Mouse (Mus musculus) ovary, adult 18-20 months (tissue): ENCODE data around the gene Ganc.

ENCODE experiments used
- DNase-seq: peaks from one replicate; pipeline ENCODE4 v3.0.0; 2022; ENCODE audit warnings: low spot score, mixed read lengths

The Ganc gene

DNA sequence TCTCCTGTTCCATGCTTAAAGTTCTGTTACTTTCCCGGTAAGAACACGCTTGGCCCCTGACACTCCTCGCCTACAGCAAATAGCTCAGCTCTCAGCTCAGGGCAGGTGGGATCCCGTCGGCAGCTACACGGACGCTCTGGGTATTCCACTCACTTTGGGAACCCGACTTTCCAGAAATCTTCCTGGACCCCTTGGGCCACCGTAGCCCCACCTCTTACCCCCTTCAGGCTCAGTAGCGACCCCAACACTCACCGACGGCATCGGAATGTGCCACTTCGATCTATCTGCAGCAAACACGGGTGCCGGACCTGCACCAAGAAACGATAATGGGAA is at the start of gene Ganc:
TSS of gene Ganc (plus strand) at position 244 of the 333 bp plus-strand sequence.
- no peak for DNase-seq

DNA sequence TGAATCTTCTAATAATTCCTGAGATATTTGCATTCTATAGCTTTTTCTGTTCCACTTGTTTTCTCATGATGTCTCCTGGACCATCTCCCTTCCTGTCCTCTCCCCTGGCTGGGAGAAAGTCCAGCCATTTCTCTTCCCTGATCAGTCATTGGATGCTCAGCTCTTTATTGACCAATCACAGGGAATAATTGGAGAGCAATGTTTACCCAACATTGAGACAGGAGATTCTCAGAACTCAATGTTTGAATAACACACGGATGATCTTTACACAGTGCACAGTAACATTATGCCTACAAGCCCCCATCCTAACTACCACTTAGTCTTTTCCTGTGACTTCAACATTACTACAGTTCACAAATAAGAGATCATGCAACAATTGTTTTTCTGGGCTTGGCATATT is 43.3 kb upstream of the Ganc start:
- DNase-seq, result no peak

DNA sequence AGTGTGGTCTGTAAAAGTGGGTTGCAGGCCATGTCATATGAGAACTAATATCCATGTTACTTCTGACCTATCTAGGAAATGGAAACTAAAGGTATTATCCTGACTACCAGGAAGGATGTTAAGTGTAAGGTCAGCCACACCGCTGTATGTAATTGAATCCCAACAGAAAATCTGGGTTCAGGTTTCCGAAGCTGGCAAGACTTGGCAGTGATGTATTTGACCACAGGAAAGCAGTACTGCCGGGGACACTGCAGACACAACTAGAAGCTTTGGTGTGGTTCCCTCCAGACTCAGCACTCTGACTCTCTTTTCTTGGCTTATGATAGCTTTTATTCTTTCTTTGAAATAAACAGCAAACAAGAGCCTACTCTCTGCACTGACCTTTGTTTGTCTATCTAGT is 37.2 kb upstream of the Ganc start:
- no peak for DNase-seq

DNA sequence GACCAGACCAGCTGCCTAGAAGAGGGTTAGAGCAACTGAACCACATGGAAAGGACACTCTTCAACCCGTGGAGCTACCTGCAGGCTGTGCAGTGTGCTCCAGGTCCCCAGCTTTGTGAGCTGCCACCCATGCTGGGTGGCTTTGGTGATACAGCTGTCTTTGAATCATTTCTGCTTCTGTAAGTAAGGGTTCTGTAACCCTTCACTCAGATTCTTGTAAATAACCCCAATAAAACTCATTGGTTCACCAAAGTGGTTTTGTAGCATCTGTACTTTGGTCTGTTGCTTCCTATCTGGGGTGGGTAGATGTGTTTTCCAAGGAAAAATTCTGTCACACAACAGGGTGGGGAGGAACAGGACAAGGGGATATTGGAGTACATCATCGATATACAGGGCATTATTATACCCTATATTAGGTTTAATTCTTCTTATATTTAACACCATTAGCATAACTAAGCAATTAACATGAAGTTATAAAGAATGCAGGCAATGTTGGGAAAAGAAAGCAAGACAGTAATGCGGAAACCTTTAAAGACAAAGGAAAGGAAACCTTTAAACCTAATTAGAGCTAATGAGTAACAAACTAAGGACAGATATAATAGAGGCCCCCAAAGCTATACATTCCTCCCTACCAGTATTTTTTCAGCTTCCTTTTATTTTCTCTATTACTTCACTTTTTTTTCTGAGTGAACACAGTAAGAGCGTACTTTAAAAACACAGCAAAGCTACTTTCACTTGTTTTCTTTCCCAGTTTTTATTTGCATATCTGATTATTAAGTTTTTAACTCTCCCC is 36.1 kb upstream of the Ganc start:
- DNase-seq, result no peak

DNA sequence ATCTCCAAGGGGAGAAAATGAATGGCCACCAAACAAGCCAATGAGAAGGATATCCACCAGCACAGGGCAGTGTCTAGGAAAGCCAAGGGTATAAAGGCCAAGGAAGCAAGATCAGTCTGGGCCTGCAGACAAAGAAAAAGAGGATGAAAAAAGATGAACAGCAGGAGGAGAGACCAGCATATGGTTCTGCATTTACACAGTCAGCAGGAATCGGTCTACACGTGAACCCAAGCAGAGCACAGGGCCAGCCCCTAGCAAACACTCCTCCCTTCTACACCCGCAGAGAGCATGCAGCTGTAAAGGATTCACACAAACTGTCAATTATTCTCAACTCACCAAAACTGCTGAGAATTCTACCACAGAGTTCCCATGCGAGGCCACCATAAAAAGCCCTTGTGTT is 29.8 kb upstream of the Ganc start:
- no peak for DNase-seq

DNA sequence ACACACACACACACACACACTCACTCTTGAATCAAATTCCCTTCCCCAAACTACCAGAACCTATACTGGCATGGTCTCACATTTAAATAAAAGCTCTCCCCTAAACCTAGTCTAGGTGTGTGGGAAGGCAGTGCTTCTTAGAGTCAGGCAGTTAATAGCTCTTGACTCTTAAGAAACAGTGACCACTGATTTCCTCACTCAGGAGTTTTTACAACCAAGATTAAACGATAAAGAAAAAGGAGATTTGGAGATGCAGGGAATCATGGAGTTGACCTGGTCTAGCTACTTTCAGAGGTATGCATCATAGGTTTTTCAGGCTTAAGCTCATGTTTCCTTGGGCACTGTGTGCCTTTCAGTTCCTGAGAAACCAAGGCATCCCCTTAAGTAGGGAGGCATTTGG is 17.4 kb upstream of the Ganc start:
- DNase-seq, result no peak

DNA sequence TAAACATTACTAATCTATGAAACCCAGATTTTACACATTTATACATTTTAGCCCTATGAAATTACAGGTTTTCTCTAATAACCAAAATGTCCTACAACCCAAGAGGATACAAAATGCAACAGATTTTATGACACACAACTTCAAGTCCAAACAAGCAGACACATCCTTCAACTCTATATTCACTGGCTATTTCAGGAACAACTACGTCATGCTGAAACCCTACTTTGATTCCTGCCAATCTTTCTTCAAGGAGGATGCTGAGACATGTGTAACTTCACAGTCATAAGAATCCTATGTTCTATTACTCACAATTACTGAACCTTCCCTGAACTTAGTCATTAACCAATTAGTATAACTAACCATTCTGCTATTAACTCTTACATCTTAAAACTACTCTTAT is 16.4 kb upstream of the Ganc start:
- DNase-seq, result no peak

DNA sequence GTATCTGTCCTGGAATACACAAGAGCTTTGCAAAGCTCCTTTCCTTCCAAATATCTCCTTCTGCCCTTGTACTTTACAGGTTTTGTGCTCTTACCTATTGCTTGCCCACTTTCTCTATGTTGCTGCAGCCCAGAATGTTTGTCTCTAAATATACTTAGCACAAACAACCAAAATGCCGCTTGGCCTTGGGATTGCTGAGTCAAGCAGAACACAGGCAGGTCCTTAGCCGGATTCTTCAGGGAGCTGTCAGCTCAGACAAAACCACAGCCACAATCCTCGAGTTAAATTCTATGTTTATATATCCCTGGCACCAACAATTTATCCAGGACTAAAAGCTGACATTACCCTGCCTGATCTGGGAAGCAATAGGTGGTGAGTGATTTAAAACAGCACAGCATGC is 14.3 kb upstream of the Ganc start:
- no peak for DNase-seq

DNA sequence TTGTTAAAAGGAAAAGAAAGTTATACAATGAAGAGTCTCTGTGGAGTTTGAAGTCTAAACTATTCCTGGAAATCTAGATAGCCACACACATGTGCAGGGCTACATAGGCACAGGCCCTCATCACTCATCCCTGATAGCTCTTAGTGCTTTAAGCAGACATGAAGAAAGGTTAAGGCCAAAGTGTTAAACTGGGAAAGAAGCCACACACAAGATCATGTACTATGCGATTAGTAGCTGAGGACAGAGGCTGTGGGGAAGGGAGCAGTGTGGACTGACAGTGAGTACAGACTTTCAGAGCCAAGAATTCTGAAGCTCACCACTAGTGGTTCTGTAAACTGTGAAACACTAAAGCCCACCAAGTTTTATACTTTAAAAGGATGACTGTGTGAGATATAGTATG is 12.8 kb upstream of the Ganc start:
- no peak for DNase-seq

DNA sequence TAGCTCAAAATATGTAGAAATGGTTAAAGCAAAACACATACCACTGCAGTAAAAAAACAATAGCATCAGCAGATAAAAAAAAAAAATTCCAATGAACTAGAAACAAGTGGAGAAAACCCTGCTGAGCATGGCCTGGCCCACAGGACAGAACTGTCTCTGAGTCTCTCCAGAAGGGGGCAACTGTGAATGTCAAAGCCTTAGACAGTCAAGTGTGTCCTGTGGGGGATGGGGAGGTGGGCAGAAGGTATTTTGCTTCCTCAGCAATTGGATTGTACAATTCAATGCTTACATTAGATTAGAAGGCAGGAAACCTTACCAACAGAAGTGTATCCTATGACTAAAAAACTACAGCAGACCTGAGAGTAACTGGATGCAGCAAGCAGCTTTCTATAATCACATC is 11.3 kb upstream of the Ganc start:
- no peak for DNase-seq

DNA sequence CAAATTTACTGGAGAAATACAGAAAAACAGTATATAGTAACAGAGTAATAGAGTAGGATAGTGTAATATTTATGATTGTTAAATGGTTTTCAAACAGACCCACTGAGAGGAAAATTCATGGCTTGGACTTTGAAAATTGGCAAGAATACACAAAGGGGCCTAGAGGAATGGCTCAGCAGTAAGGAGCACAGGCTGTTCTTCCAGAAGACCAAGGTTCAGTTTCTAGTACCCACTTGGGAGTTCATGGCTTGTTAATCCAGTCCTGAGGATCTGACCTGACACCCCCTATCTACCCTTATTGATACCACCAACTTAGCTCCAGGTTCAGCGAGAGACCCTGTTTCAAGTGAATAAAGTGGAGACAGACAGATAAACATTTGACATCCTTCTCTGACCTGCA is 5.7 kb upstream of the Ganc start:
- no peak for DNase-seq

DNA sequence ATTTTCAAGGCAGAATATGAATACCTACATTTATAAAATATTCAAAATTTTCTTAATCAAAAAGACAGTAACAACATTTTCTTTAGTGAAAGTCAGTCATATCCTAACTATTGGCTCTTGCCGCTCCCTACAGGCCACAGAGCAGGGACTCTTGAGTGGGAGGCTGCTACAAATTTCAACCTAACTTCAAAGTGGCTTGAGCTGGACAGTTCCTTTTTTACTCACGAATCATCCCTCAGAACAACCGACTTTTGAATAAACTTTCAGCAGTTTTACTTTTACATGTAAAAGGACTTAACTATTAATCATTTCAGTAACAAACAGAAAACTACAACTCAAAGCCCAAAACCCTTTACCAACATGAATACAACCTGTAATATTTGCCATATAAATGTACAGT is 883 bp upstream of the Ganc start:
- DNase-seq, result no peak

DNA sequence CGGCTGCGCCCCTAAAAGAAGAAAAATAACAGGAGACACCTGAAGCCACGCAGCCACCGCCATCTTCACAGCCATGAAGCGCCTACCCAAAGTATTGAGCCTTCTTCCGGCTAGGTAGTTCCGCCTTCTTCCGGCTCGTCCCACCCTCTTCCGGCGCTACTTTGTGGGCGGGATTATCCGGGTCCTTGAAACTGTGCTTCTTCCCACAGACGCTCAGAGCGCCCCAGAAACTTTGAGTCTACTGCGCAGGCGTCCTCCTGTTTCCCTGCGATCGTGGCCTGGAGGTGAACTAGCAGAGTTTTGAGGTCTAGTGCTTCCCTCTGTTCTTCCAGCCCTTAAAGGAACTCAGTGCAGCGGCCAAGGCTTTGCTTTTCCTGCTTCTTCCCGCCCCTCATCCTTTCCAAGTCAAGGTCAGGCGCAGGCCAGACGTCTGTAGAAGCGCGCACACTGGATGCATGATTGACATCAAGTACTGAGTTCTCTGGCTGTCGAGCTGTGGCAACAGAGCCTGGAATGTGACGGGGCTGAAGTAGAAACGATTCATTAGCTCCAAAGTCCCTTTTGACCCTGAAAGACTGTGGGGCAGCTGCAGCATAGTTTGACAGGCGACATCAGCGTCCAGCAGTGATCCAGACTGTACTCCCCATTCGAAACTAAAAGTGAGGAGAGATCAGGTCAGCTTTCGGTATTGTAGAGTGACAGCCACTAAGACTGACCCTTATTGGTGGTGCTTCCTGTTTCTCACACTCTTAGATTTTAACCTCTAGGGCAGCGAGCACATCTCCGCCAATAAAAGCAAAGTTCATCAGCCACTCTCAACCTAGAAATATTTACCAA is 508 bp downstream of the Ganc start, which contains the start of gene Tmem87a:
TSS of gene Tmem87a (minus strand) at position 128 of the 837 bp plus-strand sequence.
- DNase-seq, result peak; percentile 93

DNA sequence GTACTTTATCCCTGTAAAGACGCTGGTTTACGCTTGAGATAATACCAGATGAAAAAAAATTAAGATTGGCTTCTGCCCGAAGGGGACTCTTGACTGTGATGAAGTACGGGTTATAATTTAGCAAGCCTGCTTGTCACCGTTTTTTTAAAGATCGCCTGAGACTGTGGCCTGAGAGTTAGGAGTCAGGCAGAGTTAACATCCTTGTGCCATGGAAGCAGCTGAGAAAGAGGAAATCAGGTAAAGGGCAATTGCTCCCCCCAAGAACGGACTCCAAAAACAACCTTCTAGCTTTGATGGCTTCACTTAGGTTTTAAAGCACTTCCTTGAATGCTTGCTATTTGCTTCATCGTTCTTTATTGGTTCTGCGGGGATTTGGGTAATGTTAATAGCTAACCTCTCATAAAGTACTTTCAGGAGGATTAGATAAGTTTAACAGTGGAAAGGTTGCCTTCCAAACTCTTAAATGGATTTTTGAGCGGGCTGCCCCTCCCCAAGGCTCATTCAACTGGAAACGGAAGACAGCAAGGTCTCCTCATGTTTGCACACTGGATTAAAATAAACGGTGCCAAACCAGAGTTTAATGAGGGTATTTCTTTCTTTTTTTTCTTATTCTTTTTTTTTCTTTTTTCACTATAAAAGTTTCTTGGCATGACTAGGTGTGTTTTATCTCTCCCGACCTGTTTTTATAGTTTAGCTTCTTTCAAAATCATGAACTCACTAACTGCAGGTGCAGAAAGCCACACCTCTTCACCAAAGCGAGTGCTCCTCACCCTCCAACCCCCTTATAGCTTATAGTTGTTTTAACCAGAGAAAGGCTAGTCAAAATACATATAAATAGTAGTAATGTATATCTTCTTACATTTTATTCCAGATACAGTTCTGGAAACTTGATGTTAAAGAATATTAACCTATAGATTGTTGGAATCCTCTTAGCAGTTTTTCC is 1.4 kb downstream of the Ganc start:
- DNase-seq, result no peak

DNA sequence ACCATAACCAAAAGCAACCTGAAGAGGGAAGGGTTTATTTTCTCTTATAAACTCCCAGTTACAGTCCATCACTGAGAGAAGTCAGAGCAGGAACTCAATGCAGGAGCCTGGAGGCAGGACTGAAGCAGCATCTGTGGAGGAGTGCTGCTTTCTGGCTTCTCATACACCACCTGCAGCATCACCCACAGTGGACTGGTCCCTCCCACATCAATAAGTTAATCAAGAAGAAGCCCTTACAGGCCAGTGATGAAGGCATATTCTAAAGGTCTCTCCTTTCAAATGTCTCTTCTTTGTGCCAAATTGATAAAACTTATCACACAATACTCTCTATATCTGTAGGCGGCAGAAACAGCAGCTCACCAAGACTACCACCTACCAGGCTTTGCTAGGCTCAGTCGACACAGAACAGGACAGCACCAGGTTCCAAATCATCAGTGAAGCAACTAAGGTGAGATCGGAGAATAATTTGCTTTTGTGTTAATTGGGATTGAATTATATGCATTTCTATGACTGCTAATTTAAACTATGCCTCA is 7.5 kb downstream of the Ganc start:
- no peak for DNase-seq

DNA sequence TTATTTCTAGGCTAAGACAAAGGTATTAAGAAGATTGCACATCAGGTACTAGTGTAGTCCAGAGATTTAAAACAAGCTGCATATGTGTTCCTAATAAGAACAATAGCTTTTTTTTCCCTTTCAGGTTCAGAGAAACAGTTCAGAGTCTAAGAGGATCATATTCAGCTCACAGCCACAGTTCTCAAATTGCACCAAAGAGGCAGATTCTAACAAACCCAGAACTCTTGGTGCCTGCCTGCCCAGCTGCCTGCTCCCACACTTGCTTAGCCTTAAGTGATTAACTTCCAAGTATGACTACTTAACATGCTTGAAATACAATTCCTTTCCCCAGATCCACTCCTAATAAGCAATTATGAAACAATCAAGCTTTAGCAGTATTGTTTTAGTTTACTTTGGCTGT is 10.4 kb downstream of the Ganc start:
- DNase-seq, result no peak

DNA sequence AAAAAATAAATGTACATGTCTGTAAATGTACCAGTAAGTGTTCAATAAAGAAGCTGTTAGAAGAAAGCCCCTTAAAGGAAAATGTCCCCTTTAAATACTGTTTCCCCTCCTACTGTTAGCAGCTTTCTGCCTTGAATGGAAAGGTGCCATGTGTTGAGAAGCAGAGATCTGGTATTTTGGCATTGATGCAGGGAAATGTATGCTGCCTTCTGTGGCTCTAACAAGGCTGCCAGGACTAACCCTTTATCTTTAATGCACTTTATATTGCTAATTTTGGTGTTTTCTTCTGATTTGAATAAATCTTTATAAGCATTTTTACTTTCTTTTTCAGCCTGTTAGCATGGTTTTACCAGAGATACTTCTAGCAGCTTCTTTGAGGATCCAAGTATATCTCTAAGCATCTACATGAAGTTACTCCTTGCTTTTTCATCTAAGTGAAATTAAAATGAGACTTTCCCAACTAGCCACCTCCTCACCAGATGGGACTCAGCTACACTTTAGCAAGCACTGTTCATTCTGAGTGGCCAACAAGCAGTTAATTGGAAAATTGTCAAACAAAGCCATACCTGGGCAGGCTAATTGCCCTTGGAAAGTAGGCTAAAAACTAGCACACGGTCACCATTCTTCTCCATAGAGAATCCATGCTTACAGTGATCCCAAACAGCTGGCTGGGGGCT is 11.2 kb downstream of the Ganc start:
- DNase-seq, result no peak

DNA sequence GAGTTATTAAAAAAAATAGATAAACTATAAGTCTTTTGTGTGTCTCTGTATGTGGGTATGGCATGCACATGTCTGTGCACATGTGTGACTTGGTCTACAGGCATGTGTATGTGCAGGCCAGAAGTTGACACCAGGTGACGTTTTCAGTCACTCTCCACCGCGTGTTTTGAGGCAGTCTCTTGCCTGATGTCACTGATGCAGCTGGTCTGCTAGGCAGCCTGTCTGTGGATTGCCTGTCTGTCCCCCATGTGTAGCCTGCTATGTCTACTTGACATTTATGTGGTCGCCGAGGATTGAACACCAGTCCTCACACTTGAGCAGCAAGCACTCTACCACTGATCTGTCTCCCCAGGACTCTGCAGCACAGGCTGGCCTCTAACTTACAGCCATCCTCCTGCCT is 20.7 kb downstream of the Ganc start:
- no peak for DNase-seq

DNA sequence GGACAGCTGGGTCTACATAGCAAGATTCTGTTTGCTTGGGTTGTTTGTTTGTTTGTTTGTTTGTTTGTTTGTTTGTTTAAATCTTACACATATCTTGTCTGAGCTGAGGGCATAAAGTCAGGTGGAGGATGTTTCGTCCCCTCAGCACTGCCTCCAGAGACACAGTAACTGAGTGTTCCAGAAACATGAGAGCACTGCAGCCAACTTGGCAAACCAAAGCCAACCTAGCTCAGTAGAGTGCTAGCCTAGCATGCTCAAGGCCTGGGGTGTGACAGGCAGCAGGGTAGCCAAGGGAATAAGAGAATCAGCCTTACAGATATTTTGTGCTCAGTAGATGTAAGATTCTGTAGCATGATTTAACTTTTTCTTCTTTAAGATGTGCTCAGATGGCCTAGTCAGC is 40.8 kb downstream of the Ganc start:
- no peak for DNase-seq

DNA sequence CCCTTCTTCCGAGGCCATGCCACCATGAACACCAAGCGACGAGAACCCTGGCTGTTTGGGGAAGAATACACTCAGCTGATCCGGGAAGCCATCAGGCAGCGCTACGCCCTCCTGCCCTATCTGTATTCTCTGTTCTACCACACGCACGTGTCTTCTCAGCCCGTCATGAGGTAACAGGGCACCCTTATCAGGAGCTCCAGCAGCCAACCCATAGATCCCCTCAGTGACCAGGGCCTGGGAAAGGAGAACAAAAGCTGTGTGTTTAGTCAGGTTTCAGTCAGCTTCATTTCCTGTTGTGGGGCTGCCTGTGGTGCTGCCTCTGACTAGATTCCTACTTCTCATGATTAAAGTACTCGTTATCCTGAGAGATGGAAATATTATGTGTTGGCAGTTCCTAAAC is 42.7 kb downstream of the Ganc start:
- DNase-seq, result no peak

DNA sequence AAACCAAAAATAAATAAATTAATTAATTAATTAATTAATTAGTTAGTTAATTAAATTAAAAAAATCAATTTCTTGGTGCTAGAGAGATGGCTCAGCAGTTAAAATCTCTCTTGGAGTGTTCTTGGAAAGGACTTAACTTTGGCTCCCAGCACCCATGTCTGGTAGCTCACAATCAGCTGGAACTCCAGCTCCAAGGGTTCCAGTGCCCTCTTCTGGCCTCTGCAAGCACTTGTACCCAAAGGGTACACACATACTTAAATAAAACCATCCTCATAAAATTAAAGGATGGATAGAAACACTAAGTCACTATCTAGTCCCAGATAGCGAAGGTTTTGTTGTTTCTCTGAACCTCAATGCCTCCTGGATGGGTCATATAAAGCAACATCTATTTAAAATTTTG is 43.6 kb downstream of the Ganc start:
- DNase-seq, result no peak

DNA sequence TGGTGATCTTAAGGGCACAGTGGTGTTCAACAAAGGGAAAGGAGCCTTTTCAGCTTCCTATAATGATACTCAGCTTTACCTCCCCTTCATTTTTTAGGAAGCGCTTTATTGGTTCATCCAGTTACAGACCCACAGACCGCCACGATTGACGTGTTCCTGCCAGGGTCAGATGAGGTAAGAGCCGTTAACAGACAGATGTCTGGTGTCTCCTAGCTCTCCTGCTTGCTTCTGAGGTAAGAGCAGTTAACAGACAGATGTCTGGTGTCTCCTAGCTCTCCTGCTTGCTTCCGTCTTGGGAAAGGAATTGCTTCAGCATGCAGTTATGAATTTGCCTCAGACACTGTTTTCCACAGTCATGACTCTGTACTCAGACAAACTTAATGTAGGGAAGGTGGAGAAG is 47.0 kb downstream of the Ganc start:
- DNase-seq, result no peak
